Mouse (Mus musculus): ENCODE results near the gene Aqp2. TPM values are rescaled to one million over a fixed set of nuclear protein-coding genes. Genes with fewer than 3 reads are reported as not detected.

Gene Aqp2
- polyA plus RNA-seq, 1 experiment from 2014 or later, result not detected

DNA sequence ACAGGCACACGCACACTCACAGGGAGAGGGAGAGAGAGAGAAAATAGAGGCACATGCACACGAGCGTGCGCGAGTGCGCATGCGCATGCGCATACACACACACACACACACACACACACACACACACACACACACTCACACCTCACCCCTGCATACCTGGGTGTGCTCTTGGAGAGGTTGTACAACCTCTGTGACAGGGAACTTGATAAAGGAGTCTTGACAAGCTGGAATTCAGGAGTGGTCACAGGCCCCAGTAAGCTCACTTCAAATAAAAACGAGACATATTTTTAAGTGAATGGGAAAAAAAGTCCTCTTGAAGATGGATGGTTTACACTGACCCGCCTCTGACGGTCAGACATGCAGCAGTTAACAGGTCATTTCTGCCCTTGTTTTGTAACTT, 43.2 kb downstream of the Aqp2 start:
- H3K27ac ChIP-seq (replicated peaks in 1 of 2; ENCODE audit: control insufficient read depth in 1 of 2, insufficient read depth in 1 of 2, low read depth in 2 of 2, low read length in 2 of 2), result no peak overlapping the region
- H3K27me3 ChIP-seq (ENCODE audit: control insufficient read depth, insufficient read depth, low read length), result no peaks in the 10 kb centered on the region
- H3K36me3 ChIP-seq (ENCODE audit: control insufficient read depth, insufficient read depth, low read length), result peaks cover 78% of the 10 kb centered on the region
- H3K4me1 ChIP-seq (ENCODE audit: control insufficient read depth in 2 of 2, insufficient read depth in 2 of 2, low read length in 2 of 2), result no peaks in the 10 kb centered on the region
- no peak for ATAC-seq (ENCODE audit: insufficient number of reproducible peaks, insufficient read depth, low FRiP score, low read depth)
- WGBS, result 84% methylated on average over 11 of the region's 11 CpGs
- no peak overlapping the region for H3K9ac ChIP-seq (ENCODE audit: low read length)
- no peaks in the 10 kb centered on the region for H3K9me3 ChIP-seq (ENCODE audit: control insufficient read depth, low read length)
- no peak overlapping the region for H3K4me3 ChIP-seq (ENCODE audit: control insufficient read depth in 1 of 2, insufficient read depth in 1 of 2, low read depth in 1 of 2, low read length in 2 of 2)
- no peak overlapping the region for H3K4me2 ChIP-seq (ENCODE audit: low read length)

- H3K36me3 ChIP-seq (ENCODE audit: control insufficient read depth, insufficient read depth, low read length), result peaks cover 99% of the 10 kb centered on the region
- no peak overlapping the region for H3K27ac ChIP-seq (replicated peaks in 1 of 2; ENCODE audit: control insufficient read depth in 1 of 2, insufficient read depth in 1 of 2, low read depth in 2 of 2, low read length in 2 of 2)
- ATAC-seq (ENCODE audit: insufficient number of reproducible peaks, insufficient read depth, low FRiP score, low read depth), result no peak; the same call in 1 of the 2 replicates
These were observed 52.8 kb downstream of the Aqp2 start for GRCm38 (mm10) chr15:99631618-99632017.

More at GRCm38 (mm10) chr15:99631618-99632017, 52.8 kb downstream of the Aqp2 start:
- Histone ChIP-seq H3K9me3 (ENCODE audit: control insufficient read depth, low read length) (no peaks in the 10 kb centered on the region), H3K4me2 (ENCODE audit: low read length) (no peak overlapping the region), H3K9ac (ENCODE audit: low read length) (no peak overlapping the region), H3K27me3 (ENCODE audit: control insufficient read depth, insufficient read depth, low read length) (no peaks in the 10 kb centered on the region), H3K4me3 (ENCODE audit: control insufficient read depth in 1 of 2, insufficient read depth in 1 of 2, low read depth in 1 of 2, low read length in 2 of 2) (no peak overlapping the region), H3K4me1 (ENCODE audit: control insufficient read depth in 2 of 2, insufficient read depth in 2 of 2, low read length in 2 of 2) (no peaks in the 10 kb centered on the region)

Other genes starting within 250 kb of the Aqp2 start
- 14.4 and 15.0 TPM in 2 replicates for gene Fmnl3, start 208.6 kb upstream of the Aqp2 start, polyA plus RNA-seq (2014; fragmentation: Nextera tagmentation; extraction: Ambion mirVana)
- 235 and 239 TPM in 2 replicates for gene Tmbim6, start 186.2 kb upstream of the Aqp2 start, polyA plus RNA-seq (2014; fragmentation: Nextera tagmentation; extraction: Ambion mirVana)
- gene Nckap5l, start 121.3 kb upstream of the Aqp2 start, polyA plus RNA-seq (2014; fragmentation: Nextera tagmentation; extraction: Ambion mirVana), result 7.5 and 9.2 TPM in 2 replicates
- 11.8 and 12.5 TPM in 2 replicates for gene Bcdin3d, start 104.3 kb upstream of the Aqp2 start, polyA plus RNA-seq (2014; fragmentation: Nextera tagmentation; extraction: Ambion mirVana)
- 0.19 TPM in 1 of 2 replicates, not detected in the other for gene Faim2, start 50.9 kb upstream of the Aqp2 start, polyA plus RNA-seq (2014; fragmentation: Nextera tagmentation; extraction: Ambion mirVana)
- 0.18 and 0.26 TPM in 2 replicates for gene Aqp5, start 11.7 kb downstream of the Aqp2 start, polyA plus RNA-seq (2014; fragmentation: Nextera tagmentation; extraction: Ambion mirVana)
- gene Aqp6, start 22.3 kb downstream of the Aqp2 start, polyA plus RNA-seq (2014; fragmentation: Nextera tagmentation; extraction: Ambion mirVana), result not detected in 2 replicates
- gene Racgap1, start 72.6 kb downstream of the Aqp2 start, polyA plus RNA-seq (2014; fragmentation: Nextera tagmentation; extraction: Ambion mirVana), result 94.4 and 98.7 TPM in 2 replicates
- 1.1 and 1.2 TPM in 2 replicates for gene Asic1, start 91.3 kb downstream of the Aqp2 start, polyA plus RNA-seq (2014; fragmentation: Nextera tagmentation; extraction: Ambion mirVana)
- gene Smarcd1, start 123.1 kb downstream of the Aqp2 start, polyA plus RNA-seq (2014; fragmentation: Nextera tagmentation; extraction: Ambion mirVana), result 24.7 and 27.4 TPM in 2 replicates
- gene Gm17349, start 126.4 kb downstream of the Aqp2 start, polyA plus RNA-seq (2014; fragmentation: Nextera tagmentation; extraction: Ambion mirVana), result not detected in 2 replicates
- 0.80 and 1.1 TPM in 2 replicates for gene Gpd1, start 138.5 kb downstream of the Aqp2 start, polyA plus RNA-seq (2014; fragmentation: Nextera tagmentation; extraction: Ambion mirVana)
- 230 and 237 TPM in 2 replicates for gene Cox14, start 146.6 kb downstream of the Aqp2 start, polyA plus RNA-seq (2014; fragmentation: Nextera tagmentation; extraction: Ambion mirVana)
- 55.3 and 60.8 TPM in 2 replicates for gene Cers5, start 193.8 kb downstream of the Aqp2 start, polyA plus RNA-seq (2014; fragmentation: Nextera tagmentation; extraction: Ambion mirVana)